Mouse (Mus musculus) retina, adult 2 months (tissue): ENCODE data around the gene Ctss.

ENCODE experiments used
- DNase-seq: peaks from one replicate; pipeline ENCODE4 v3.0.0-alpha.2; 2012; ENCODE audit warnings: low read depth, low spot score

Gene Ctss

GRCm38 (mm10) chr3:95526622-95527211 is at the start of gene Ctss:
Ctss (plus strand) TSS chr3:95526786.
- no peak for DNase-seq

- DNase-seq = no peak
Observed at GRCm38 (mm10) chr3:95478966-95479365, 47.6 kb upstream of the Ctss start.

GRCm38 (mm10) chr3:95486421-95486820 is 40.2 kb upstream of the Ctss start:
- no peak for DNase-seq

- DNase-seq = no peak
Observed at GRCm38 (mm10) chr3:95488679-95489078, 37.9 kb upstream of the Ctss start.

GRCm38 (mm10) chr3:95490238-95490637 is 36.3 kb upstream of the Ctss start:
- no peak for DNase-seq

GRCm38 (mm10) chr3:95494342-95494741 is 32.2 kb upstream of the Ctss start:
- no peak for DNase-seq

GRCm38 (mm10) chr3:95498229-95498628 is 28.4 kb upstream of the Ctss start:
- DNase-seq = no peak

GRCm38 (mm10) chr3:95499024-95499423 is 27.6 kb upstream of the Ctss start, which contains the start of gene Ctsk:
Ctsk (plus strand) TSS chr3:95499256.
- DNase-seq = no peak

GRCm38 (mm10) chr3:95499496-95500140 is 27.0 kb upstream of the Ctss start:
- DNase-seq = no peak

GRCm38 (mm10) chr3:95502312-95502711 is 24.3 kb upstream of the Ctss start:
- DNase-seq = no peak

GRCm38 (mm10) chr3:95509348-95509747 is 17.2 kb upstream of the Ctss start:
- no peak for DNase-seq

- DNase-seq = no peak
Observed at GRCm38 (mm10) chr3:95511611-95512180, 14.9 kb upstream of the Ctss start.

GRCm38 (mm10) chr3:95516614-95517041 is 10.0 kb upstream of the Ctss start:
- no peak for DNase-seq

- DNase-seq = peak; percentile 60
Observed at GRCm38 (mm10) chr3:95517493-95517898, 9.1 kb upstream of the Ctss start.

- DNase-seq = no peak
Observed at GRCm38 (mm10) chr3:95518891-95519290, 7.7 kb upstream of the Ctss start.

GRCm38 (mm10) chr3:95519315-95519714 is 7.3 kb upstream of the Ctss start:
- no peak for DNase-seq

GRCm38 (mm10) chr3:95520100-95520499 is 6.5 kb upstream of the Ctss start:
- no peak for DNase-seq

GRCm38 (mm10) chr3:95521168-95521567 is 5.4 kb upstream of the Ctss start:
- no peak for DNase-seq

GRCm38 (mm10) chr3:95523662-95524061 is 2.9 kb upstream of the Ctss start:
- DNase-seq = no peak

- no peak for DNase-seq
Observed at GRCm38 (mm10) chr3:95524673-95525072, 1.9 kb upstream of the Ctss start.

GRCm38 (mm10) chr3:95526111-95526510 is 475 bp upstream of the Ctss start:
- DNase-seq = no peak

GRCm38 (mm10) chr3:95529814-95530213 is 3.2 kb downstream of the Ctss start:
- no peak for DNase-seq

GRCm38 (mm10) chr3:95531025-95531424 is 4.4 kb downstream of the Ctss start:
- DNase-seq = no peak
